Mouse (Mus musculus): ENCODE results near the gene Sh2d3c.

Sh2d3c gene

GRCm38 (mm10) chr2:32720681-32721229, at the start of gene Sh2d3c:
Gene Sh2d3c, plus strand, starts transcription at chr2:32721055.
- DNase-seq (ENCODE audit: low read depth), result peak; percentile 68

GRCm38 (mm10) chr2:32671147-32671546, 49.7 kb upstream of the Sh2d3c start:
- no peak for DNase-seq (ENCODE audit: low read depth)

- no peak for DNase-seq (ENCODE audit: low read depth)
Measured at GRCm38 (mm10) chr2:32671907-32672595, 48.8 kb upstream of the Sh2d3c start.

GRCm38 (mm10) chr2:32673176-32673917, 47.5 kb upstream of the Sh2d3c start:
- DNase-seq (ENCODE audit: low read depth), result no peak

- no peak for DNase-seq (ENCODE audit: low read depth)
Measured at GRCm38 (mm10) chr2:32676821-32677220, 44.0 kb upstream of the Sh2d3c start.

- DNase-seq (ENCODE audit: low read depth), result no peak
Measured at GRCm38 (mm10) chr2:32677683-32678082, 43.2 kb upstream of the Sh2d3c start.

- no peak for DNase-seq (ENCODE audit: low read depth)
Measured at GRCm38 (mm10) chr2:32680051-32680451, 40.8 kb upstream of the Sh2d3c start.

GRCm38 (mm10) chr2:32680961-32681650, 39.7 kb upstream of the Sh2d3c start:
- no peak for DNase-seq (ENCODE audit: low read depth)

- no peak for DNase-seq (ENCODE audit: low read depth)
Measured at GRCm38 (mm10) chr2:32681754-32682153, 39.1 kb upstream of the Sh2d3c start.

- no peak for DNase-seq (ENCODE audit: low read depth)
Measured at GRCm38 (mm10) chr2:32682721-32683417, 38.0 kb upstream of the Sh2d3c start.

GRCm38 (mm10) chr2:32683701-32684100, 37.2 kb upstream of the Sh2d3c start:
- no peak for DNase-seq (ENCODE audit: low read depth)

GRCm38 (mm10) chr2:32684681-32685428, 36.0 kb upstream of the Sh2d3c start:
- no peak for DNase-seq (ENCODE audit: low read depth)

GRCm38 (mm10) chr2:32685807-32686206, 35.0 kb upstream of the Sh2d3c start:
- no peak for DNase-seq (ENCODE audit: low read depth)

GRCm38 (mm10) chr2:32686640-32687039, 34.2 kb upstream of the Sh2d3c start:
- DNase-seq (ENCODE audit: low read depth), result no peak

- no peak for DNase-seq (ENCODE audit: low read depth)
Measured at GRCm38 (mm10) chr2:32687562-32687961, 33.3 kb upstream of the Sh2d3c start.

GRCm38 (mm10) chr2:32689420-32689819, 31.4 kb upstream of the Sh2d3c start:
- peak; percentile 96 for DNase-seq (ENCODE audit: low read depth)

- DNase-seq (ENCODE audit: low read depth), result no peak
Measured at GRCm38 (mm10) chr2:32691041-32691440, 29.8 kb upstream of the Sh2d3c start.

- DNase-seq (ENCODE audit: low read depth), result no peak
Measured at GRCm38 (mm10) chr2:32692496-32692895, 28.4 kb upstream of the Sh2d3c start.

- peak; percentile 29 for DNase-seq (ENCODE audit: low read depth)
Measured at GRCm38 (mm10) chr2:32693282-32693681, 27.6 kb upstream of the Sh2d3c start.

GRCm38 (mm10) chr2:32693823-32694411, 26.9 kb upstream of the Sh2d3c start:
- DNase-seq (ENCODE audit: low read depth), result peak; percentile 99

GRCm38 (mm10) chr2:32694691-32695090, 26.2 kb upstream of the Sh2d3c start:
- DNase-seq (ENCODE audit: low read depth), result no peak

Measured in induced T-regulatory cell, adult 2 months (primary cell).